Mouse (Mus musculus): ENCODE measurements around the gene Slc6a16.

DNA sequence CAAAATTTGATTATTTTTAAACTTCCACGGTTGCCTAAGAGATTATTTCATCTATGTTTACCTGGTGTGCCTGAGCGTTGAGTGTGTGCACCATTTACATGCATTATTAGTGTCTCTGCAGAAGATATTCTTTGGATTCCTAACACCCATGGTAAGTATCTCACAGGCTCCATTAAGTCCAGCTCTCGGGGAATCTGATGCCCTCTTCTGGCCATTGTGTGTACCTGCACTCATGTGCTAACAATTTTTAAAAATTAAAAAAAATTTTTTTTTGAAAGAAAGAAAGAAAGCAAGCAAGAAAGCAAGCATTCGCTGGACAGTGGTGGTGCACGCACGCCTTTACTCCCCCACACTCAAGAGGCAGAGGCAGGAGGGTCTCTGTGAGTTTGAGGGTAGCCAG, 32.6 kb upstream of the Slc6a16 start:
- TF ChIP-seq POLR2A (IDR thresholded peaks at IDR 0.05; ENCODE audit: insufficient read length, low read depth) (no peak), TCF12 (IDR thresholded peaks at IDR 0.05; ENCODE audit: insufficient read depth, poor library complexity, severe bottlenecking) (no peak), SRF (IDR thresholded peaks at IDR 0.05; ENCODE audit: control insufficient read depth, insufficient read length, low read depth) (no peak), USF1 (IDR thresholded peaks at IDR 0.05; ENCODE audit: low read depth) (no peak), E2F4 (IDR thresholded peaks at IDR 0.05; ENCODE audit: insufficient read depth) (no peak), TCF3 (IDR thresholded peaks at IDR 0.05; ENCODE audit: insufficient read length, low read depth) (no peak), MYOG (IDR thresholded peaks at IDR 0.05; ENCODE audit: control insufficient read depth in 1 of 3, insufficient read depth in 1 of 3, insufficient read length in 2 of 3, low read depth in 2 of 3) (no peak), POLR2AphosphoS2 (IDR thresholded peaks at IDR 0.05; ENCODE audit: insufficient read length, low read depth) (no peak), MAX (IDR thresholded peaks at IDR 0.05; ENCODE audit: low read depth) (no peak), REST (IDR thresholded peaks at IDR 0.05; ENCODE audit: insufficient read depth, insufficient read length) (no peak)
